Mouse (Mus musculus) embryonic facial prominence, embryonic 12.5 days (tissue): Measurements from ENCODE around the gene Clmn. TPM values are rescaled to one million over a fixed set of nuclear protein-coding genes. Genes with fewer than 3 reads are reported as not detected.
A peak's percentile ranks its signal among the peaks of the same experiment; 100 is the strongest.

Experiments
- ATAC-seq: fragments of 200-750 bp; cut with Nextera tagmentation; 2 replicates; pipeline ENCODE4 v1.8.0; 2017; ENCODE audit not compliant: insufficient number of reproducible peaks, insufficient read depth, low FRiP score, low TSS enrichment
- H3K27ac ChIP-seq: fragments of 300-500 bp; sonication (generic); 2 replicates; pipeline ENCODE4 v1.5.1; 2016; ENCODE audit warnings: mild to moderate bottlenecking
- H3K27me3 ChIP-seq: fragments of 300-500 bp; sonication (generic); 2 replicates; pipeline ENCODE4 v1.6.1; 2016; ENCODE audit warnings: mild to moderate bottlenecking, moderate library complexity
- H3K36me3 ChIP-seq: fragments of 300-500 bp; sonication (generic); 2 replicates; pipeline ENCODE4 v1.6.1; 2016; ENCODE audit warnings: mild to moderate bottlenecking
- H3K4me1 ChIP-seq: fragments of 300-500 bp; sonication (generic); 2 replicates; pipeline ENCODE4 v1.6.1; 2016
- H3K4me2 ChIP-seq: fragments of 300-500 bp; sonication (generic); replicated peaks from 2 replicates; pipeline ENCODE4 v1.6.1; 2016; ENCODE audit warnings: mild to moderate bottlenecking, moderate library complexity
- H3K4me3 ChIP-seq: fragments of 300-500 bp; sonication (generic); 2 replicates; pipeline ENCODE4 v1.5.1; 2016; ENCODE audit warnings: mild to moderate bottlenecking
- H3K9ac ChIP-seq: fragments of 300-500 bp; sonication (generic); 2 replicates; pipeline ENCODE4 v1.6.1; 2016; ENCODE audit warnings: mild to moderate bottlenecking, moderate library complexity
- H3K9me3 ChIP-seq: fragments of 300-500 bp; sonication (generic); 2 replicates; pipeline ENCODE4 v1.6.1; 2016; ENCODE audit warnings: mild to moderate bottlenecking, moderate library complexity
- WGBS: fragments of 180-500 bp; shearing (Covaris S2); methylation state at CpG from one replicate; pipeline ENCODE4 v1.1.7; 2016; 5-methylcytosine and 5-hydroxymethylcytosine counted together
- polyA plus RNA-seq: library from polyadenylated mRNA; unstranded; fragments of >200 nt; fragmentation: Nextera tagmentation; extraction: Ambion mirVana; gene quantifications from 2 replicates; pipeline ENCODE4 v1.2.1, GENCODE M21; 2016

Gene Clmn
- polyA plus RNA-seq, 1 experiment from 2014 or later: 4.0 TPM

DNA sequence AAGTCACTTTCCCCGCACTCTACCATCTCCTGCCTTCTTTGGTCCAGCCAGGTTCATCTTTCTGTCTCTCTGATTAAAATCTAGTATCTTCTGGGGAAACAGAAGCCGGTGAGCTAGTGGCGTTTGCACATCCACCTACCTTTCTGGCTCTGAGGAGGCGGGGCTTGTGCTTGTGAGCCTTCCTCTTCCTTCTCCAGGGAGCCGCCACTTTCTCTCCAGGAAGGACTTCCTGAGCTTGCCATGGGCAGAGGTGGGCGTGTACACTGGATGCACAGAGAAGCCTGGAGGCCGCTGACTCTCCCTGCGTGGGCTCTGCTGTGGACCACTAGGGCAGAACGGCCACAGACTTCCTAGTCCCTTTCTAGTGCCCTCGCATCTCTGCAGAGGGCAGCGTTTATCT, 34.3 kb upstream of the Clmn start:
- peaks cover 29% of the 10 kb centered on the region for H3K4me1 ChIP-seq
- no peaks in the 10 kb centered on the region for H3K27me3 ChIP-seq
- WGBS: 56% methylated on average over 11 of the region's 11 CpGs

DNA sequence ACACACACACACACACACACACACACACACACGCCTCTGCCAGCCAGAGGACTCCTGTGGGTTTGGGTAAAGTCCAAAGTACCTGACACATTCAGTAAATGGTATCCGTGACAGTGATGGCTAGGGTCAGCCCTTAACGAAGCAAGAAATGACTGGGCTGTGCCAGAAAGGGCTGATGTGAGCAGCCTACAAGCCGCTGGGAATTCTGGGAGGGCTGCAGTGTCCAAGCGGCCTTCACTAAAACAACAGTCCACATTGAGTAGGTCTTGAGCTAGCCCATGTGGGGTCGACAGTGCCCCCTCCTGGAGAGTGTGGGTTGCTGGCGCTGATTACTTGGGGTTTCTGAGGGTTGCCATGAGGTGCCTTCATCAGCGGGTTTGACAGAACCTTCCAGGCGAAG, 33.8 kb upstream of the Clmn start:
- H3K9ac ChIP-seq: no peak overlapping the region
- peaks cover 24% of the 10 kb centered on the region for H3K4me1 ChIP-seq
- no peak overlapping the region for H3K4me2 ChIP-seq
- H3K4me3 ChIP-seq: no peak overlapping the region
- WGBS: 76% methylated on average over 9 of the region's 9 CpGs
- no peaks in the 10 kb centered on the region for H3K36me3 ChIP-seq
- H3K27ac ChIP-seq: no peak overlapping the region
- ATAC-seq: no peak
- no peaks in the 10 kb centered on the region for H3K9me3 ChIP-seq
- no peaks in the 10 kb centered on the region for H3K27me3 ChIP-seq

More for the DNA sequence above, 34.3 kb upstream of the Clmn start:
- Histone ChIP-seq H3K27ac (no peak overlapping the region), H3K9me3 (no peaks in the 10 kb centered on the region), H3K9ac (no peak overlapping the region), H3K4me2 (no peak overlapping the region), H3K36me3 (no peaks in the 10 kb centered on the region), H3K4me3 (no peak overlapping the region)
- no peak for ATAC-seq

DNA sequence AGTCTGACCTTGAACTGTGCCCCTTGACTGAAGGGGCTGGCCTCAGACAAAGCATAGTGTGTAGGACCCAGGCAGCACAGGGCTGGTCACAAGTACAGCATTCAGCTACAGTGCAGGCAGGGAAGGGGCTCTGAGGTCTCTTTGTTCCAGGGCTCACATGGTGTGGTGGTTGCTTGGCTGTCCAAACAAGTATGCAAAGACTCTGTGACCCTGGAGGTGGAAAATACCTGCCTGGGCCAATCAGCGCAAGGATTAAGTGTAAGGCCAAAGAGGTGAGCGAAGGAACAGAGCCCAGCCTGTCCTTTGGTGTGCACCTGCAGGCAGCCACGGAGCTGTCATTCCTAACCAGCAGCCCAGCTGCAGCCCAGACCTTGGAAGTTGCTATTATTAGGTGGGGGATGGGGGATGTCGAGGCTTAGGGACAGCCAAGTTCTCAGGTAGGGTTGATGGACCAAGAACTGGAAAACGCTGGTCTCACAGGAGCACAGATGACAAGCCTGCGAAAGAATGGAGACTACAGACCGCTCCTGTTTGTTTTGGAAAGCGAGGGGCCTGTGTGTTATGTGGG, 32.3 kb upstream of the Clmn start:
- Histone ChIP-seq H3K4me1 (peaks cover 21% of the 10 kb centered on the region), H3K27me3 (no peaks in the 10 kb centered on the region), H3K9ac (no peak overlapping the region), H3K4me2 (no peak overlapping the region), H3K27ac (peak overlapping the region; percentile 41; the same call in 1 of the 2 replicates), H3K36me3 (no peaks in the 10 kb centered on the region), H3K4me3 (no peak overlapping the region), H3K9me3 (no peaks in the 10 kb centered on the region)
- 41% methylated on average over 8 of the region's 8 CpGs for WGBS
- ATAC-seq: peak; percentile 84

DNA sequence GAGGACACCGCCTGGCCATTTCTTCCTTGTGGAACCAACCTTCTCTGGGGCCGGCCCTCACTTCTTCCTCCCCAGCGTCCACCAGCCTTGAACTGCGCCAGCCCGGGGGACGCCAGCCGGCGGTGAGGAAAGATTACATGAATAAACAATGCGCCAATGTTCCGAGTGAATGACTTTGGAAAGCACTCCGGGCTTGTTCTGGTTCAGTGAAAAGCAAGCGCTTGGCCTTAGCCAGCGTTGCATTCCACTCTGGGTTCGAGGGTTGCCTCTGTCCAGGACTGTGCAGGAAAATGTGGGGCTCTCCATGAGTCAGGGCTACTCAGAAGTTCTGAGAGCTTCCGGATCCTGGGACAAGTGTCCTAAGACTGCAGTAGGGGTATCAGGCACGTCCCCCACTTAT, 31.8 kb upstream of the Clmn start:
- ATAC-seq: peak; percentile 50
- H3K4me1 ChIP-seq: peaks cover 21% of the 10 kb centered on the region

DNA sequence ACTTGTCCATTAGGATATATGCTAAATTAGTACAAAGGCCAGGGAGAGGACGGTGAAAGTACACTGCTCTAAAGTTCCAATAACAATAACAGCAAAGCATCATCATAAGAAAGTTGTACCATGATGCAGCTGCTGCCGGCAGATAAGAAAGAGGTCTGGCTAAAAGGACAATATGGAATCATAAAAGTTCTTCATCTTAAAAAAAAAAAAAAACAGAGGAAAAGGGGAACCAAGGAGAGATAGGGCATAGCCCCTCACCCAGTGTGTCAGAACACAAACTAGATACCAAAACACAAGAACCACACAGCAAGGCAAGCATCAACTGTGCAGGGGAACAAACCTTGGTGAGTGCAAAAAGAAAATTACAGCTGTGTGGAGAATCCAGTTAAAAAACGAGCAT, 27.4 kb upstream of the Clmn start:
- H3K36me3 ChIP-seq: no peaks in the 10 kb centered on the region
- H3K27ac ChIP-seq: no peak overlapping the region
- no peaks in the 10 kb centered on the region for H3K9me3 ChIP-seq
- no peak overlapping the region for H3K9ac ChIP-seq
- H3K27me3 ChIP-seq: no peaks in the 10 kb centered on the region
- peaks cover 20% of the 10 kb centered on the region for H3K4me1 ChIP-seq
- H3K4me3 ChIP-seq: no peak overlapping the region
- 90% methylated on average over 3 of the region's 3 CpGs for WGBS
- no peak for ATAC-seq
- H3K4me2 ChIP-seq: no peak overlapping the region

More for the DNA sequence above, 31.8 kb upstream of the Clmn start:
- H3K36me3 ChIP-seq: no peaks in the 10 kb centered on the region
- peak overlapping the region; percentile 41 for H3K27ac ChIP-seq
- no peak overlapping the region for H3K9ac ChIP-seq
- H3K9me3 ChIP-seq: no peaks in the 10 kb centered on the region
- no peak overlapping the region for H3K4me2 ChIP-seq
- 51% methylated on average over 16 of the region's 16 CpGs for WGBS
- H3K4me3 ChIP-seq: no peak overlapping the region
- no peaks in the 10 kb centered on the region for H3K27me3 ChIP-seq

DNA sequence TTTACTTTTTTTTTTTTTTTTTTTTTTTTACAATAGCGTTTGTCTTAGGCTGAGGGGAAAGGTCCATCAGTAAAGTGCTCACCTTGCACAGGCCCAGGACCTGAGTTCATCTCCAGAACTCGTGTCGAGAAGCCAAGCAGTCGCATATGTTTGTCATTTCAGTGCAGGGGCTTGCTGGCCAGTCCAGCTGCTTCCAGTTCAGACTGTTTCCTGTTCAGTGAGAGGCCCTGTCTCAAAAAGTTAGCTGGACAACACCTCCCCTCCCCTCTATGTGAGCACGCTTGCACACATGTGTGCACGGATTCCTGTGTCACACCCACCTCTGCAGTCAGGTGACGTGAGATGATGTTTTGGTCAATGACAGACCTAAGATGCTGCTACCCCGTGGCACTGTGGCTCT, 25.2 kb upstream of the Clmn start:
- H3K9me3 ChIP-seq: no peaks in the 10 kb centered on the region
- no peak overlapping the region for H3K9ac ChIP-seq
- no peak overlapping the region for H3K4me3 ChIP-seq
- WGBS: 42% methylated on average over 8 of the region's 8 CpGs
- ATAC-seq: no peak
- H3K27ac ChIP-seq: no peak overlapping the region
- peaks cover 10% of the 10 kb centered on the region; the same call in 1 of the 2 replicates for H3K4me1 ChIP-seq
- no peaks in the 10 kb centered on the region for H3K36me3 ChIP-seq
- no peaks in the 10 kb centered on the region for H3K27me3 ChIP-seq
- H3K4me2 ChIP-seq: no peak overlapping the region

DNA sequence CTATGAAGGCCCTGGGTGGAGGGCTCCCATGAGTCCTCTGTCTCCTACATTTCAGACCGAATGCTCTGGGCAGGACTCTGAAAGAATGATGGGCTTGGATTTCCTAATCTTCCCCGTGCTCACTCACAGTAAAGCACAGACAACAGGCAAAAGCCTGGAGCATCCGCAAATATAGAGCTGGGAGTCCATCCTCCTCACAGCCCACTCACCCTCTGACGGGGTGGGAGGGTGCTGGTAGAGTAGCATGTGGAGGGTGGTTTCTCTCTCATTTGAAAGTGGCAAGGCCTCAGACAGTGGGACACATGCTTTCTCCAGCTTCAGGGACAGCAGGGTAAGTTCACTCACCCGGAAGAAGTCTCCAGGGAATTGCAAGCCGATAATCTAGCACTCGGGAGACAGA, 21.2 kb upstream of the Clmn start:
- no peaks in the 10 kb centered on the region for H3K27me3 ChIP-seq
- peaks cover 10% of the 10 kb centered on the region; the same call in 1 of the 2 replicates for H3K4me1 ChIP-seq
- H3K27ac ChIP-seq: no peak overlapping the region
- H3K36me3 ChIP-seq: no peaks in the 10 kb centered on the region
- no peak for ATAC-seq
- WGBS: 82% methylated on average over 7 of the region's 7 CpGs
- H3K4me2 ChIP-seq: no peak overlapping the region
- no peak overlapping the region for H3K4me3 ChIP-seq
- H3K9ac ChIP-seq: no peak overlapping the region
- no peaks in the 10 kb centered on the region for H3K9me3 ChIP-seq

DNA sequence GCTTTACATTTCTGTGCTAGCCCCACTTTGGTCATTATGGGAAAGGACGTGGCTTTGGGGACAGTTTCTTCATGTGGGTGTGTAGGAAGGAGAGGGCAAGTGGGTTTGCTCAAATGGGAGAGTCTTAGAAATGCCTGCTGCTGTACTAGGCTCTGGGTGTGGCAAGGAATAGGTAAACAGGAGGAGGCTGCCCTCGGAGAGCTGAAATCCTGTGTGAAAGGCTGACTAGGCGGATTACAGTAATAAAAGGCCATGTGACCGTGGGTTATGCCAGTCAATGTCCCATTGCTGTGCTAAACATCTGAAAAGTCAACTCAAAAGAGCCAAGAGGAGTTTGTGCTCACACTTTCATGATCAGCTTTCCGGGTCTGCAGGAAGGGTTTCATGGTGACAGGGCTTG, 17.7 kb upstream of the Clmn start:
- no peaks in the 10 kb centered on the region for H3K9me3 ChIP-seq
- no peaks in the 10 kb centered on the region for H3K36me3 ChIP-seq
- H3K4me3 ChIP-seq: no peak overlapping the region
- H3K27ac ChIP-seq: no peak overlapping the region
- no peak for ATAC-seq
- H3K9ac ChIP-seq: no peak overlapping the region
- no peaks in the 10 kb centered on the region for H3K27me3 ChIP-seq
- H3K4me1 ChIP-seq: 0 out of 2 replicates have a peak, but pooled peaks cover 3% of the 10 kb centered on the region
- no peak overlapping the region for H3K4me2 ChIP-seq
- 71% methylated on average over 5 of the region's 5 CpGs for WGBS

DNA sequence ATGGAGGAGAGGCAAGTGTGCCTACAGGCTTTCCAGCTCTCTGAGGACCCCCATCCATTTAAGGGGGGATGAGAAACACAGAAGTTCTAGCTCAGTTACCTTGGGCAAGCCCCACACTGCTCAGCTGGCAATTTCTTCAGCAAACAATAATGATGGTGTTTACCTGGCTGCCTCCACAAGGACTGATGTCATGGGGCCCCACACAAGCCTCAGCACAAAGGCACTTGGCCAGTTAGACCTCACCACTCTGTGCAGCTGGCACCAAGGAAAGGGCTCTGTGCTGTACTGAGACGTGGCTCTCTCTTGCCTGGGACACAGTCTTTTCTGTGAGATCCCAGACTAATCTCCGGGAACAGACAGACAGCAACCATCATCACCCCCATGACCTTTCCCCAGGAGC, 17.2 kb upstream of the Clmn start:
- ATAC-seq: no peak
- H3K27me3 ChIP-seq: no peaks in the 10 kb centered on the region
- H3K9me3 ChIP-seq: no peaks in the 10 kb centered on the region
- no peak overlapping the region for H3K27ac ChIP-seq
- H3K4me3 ChIP-seq: no peak overlapping the region
- WGBS: 50% methylated on average over 2 of the region's 2 CpGs
- H3K36me3 ChIP-seq: no peaks in the 10 kb centered on the region
- H3K9ac ChIP-seq: no peak overlapping the region
- no peak overlapping the region for H3K4me2 ChIP-seq
- 0 out of 2 replicates have a peak, but pooled peaks cover 3% of the 10 kb centered on the region for H3K4me1 ChIP-seq

DNA sequence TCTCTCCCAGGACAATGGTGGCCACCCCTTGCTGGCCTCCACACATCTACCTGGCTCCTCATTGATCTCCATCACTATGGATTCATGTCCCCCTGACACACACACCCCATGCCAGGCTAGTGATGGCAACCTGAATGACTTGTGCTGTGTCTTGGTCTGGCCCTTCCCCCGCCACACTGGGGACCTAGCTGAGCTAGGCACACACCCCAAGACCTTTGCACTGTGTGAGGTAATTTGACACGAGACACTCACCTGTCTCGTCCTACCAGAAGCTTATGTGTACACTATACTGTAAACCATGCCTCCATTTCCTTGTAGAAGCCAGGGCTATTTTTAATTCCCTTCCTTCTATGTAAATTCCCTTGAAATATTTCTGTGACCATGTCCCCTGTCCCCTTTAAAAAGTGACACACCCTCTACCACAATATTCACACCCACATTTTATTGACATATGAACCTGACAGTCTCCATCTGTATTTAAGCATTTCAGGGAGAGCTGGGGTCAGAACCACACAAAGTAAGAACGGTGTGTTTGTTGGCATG, 16.7 kb upstream of the Clmn start:
- ATAC-seq: no peak
- H3K4me2 ChIP-seq: no peak overlapping the region
- H3K27me3 ChIP-seq: 0 out of 2 replicates have a peak, but pooled peaks cover 3% of the 10 kb centered on the region
- H3K27ac ChIP-seq: no peak overlapping the region
- no peaks in the 10 kb centered on the region for H3K9me3 ChIP-seq
- no peaks in the 10 kb centered on the region for H3K36me3 ChIP-seq
- 0 out of 2 replicates have a peak, but pooled peaks cover 3% of the 10 kb centered on the region for H3K4me1 ChIP-seq
- H3K9ac ChIP-seq: no peak overlapping the region
- H3K4me3 ChIP-seq: no peak overlapping the region
- WGBS: 74% methylated on average over 4 of the region's 4 CpGs

DNA sequence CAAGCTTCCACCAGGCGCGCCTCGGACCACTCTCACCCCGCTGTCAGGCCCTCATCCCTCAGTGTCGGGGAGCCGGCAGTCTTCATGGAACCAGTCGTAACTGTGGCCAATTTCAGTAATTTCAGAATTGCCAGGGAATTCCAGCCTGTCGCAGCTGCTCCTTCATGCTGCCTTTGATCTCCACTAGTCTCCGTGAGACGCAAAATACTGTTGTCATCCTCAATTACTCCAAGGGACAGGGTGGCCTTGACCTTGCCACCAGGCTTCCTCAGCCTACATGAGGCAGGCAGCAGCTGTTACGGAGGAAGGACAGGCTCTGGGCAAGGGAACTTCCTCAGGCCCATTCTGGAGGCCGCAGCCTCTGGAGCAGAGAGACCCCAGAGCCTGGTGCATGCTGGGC, 15.5 kb upstream of the Clmn start:
- 0 out of 2 replicates have a peak, but pooled peaks cover 5% of the 10 kb centered on the region for H3K27me3 ChIP-seq
- no peak overlapping the region for H3K4me2 ChIP-seq
- H3K4me3 ChIP-seq: no peak overlapping the region
- no peaks in the 10 kb centered on the region for H3K36me3 ChIP-seq
- H3K4me1 ChIP-seq: 0 out of 2 replicates have a peak, but pooled peaks cover 3% of the 10 kb centered on the region
- H3K27ac ChIP-seq: no peak overlapping the region
- WGBS: 39% methylated on average over 12 of the region's 12 CpGs
- ATAC-seq: peak; percentile 32
- H3K9ac ChIP-seq: no peak overlapping the region
- no peaks in the 10 kb centered on the region for H3K9me3 ChIP-seq

DNA sequence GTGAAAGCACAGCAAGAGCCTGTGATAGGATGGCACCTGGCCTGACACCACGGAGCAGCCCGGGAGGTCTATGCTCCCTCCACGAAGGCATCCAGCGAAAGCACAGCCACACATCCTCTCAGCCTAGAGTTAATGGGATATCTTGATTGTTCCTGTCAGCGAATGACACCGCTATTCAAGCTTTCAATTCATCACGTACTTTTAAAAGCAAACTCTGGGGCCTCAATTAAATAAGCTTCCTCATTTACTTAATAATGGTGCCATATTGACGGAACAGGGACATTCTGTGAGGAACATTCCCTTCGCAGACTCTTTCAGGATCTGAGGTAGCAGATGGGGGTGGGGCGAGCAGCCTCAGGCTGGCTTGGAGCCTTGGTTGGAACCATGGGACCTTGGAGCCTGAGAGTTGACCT, 14.7 kb upstream of the Clmn start:
- WGBS: 70% methylated on average over 10 of the region's 10 CpGs
- Histone ChIP-seq H3K4me2 (no peak overlapping the region), H3K4me1 (0 out of 2 replicates have a peak, but pooled peaks cover 3% of the 10 kb centered on the region), H3K27me3 (0 out of 2 replicates have a peak, but pooled peaks cover 5% of the 10 kb centered on the region), H3K36me3 (no peaks in the 10 kb centered on the region), H3K9ac (no peak overlapping the region), H3K9me3 (no peaks in the 10 kb centered on the region), H3K27ac (no peak overlapping the region), H3K4me3 (no peak overlapping the region)
- no peak for ATAC-seq
